Mouse (Mus musculus) liver (tissue): ENCODE results near the gene Creb3l1.
A peak's percentile ranks its signal among the peaks of the same experiment; 100 is the strongest.

ENCODE experiments used
- DNase-seq: peaks from one replicate; pipeline ENCODE4 v3.0.0-alpha.2; 2020; ENCODE audit warnings: mixed read lengths

Creb3l1 gene

GRCm38 (mm10) chr2:92029387-92030133, 5.3 kb upstream of the Creb3l1 start:
- DNase-seq, result no peak

- DNase-seq, result peak; percentile 27
Observed at GRCm38 (mm10) chr2:92027811-92028590, 3.7 kb upstream of the Creb3l1 start.

GRCm38 (mm10) chr2:92025966-92026365, 1.7 kb upstream of the Creb3l1 start:
- DNase-seq, result no peak

- no peak for DNase-seq
Observed at GRCm38 (mm10) chr2:92025202-92025601, 900 bp upstream of the Creb3l1 start.

GRCm38 (mm10) chr2:92023362-92024273, 684 bp downstream of the Creb3l1 start:
- peak; percentile 45 for DNase-seq

GRCm38 (mm10) chr2:92020676-92021265, 3.5 kb downstream of the Creb3l1 start:
- no peak for DNase-seq

- no peak for DNase-seq
Observed at GRCm38 (mm10) chr2:92017440-92017839, 6.9 kb downstream of the Creb3l1 start.

- DNase-seq, result no peak
Observed at GRCm38 (mm10) chr2:92016981-92017380, 7.3 kb downstream of the Creb3l1 start.

GRCm38 (mm10) chr2:92014891-92015290, 9.4 kb downstream of the Creb3l1 start:
- DNase-seq, result no peak

GRCm38 (mm10) chr2:92014248-92014647, 10.1 kb downstream of the Creb3l1 start:
- DNase-seq, result no peak

- DNase-seq, result peak; percentile 49
Observed at GRCm38 (mm10) chr2:92012768-92013445, 11.4 kb downstream of the Creb3l1 start.

- DNase-seq, result no peak
Observed at GRCm38 (mm10) chr2:92011424-92012353, 12.6 kb downstream of the Creb3l1 start.

- DNase-seq, result no peak
Observed at GRCm38 (mm10) chr2:92008623-92009404, 15.5 kb downstream of the Creb3l1 start.

- peak; percentile 96 for DNase-seq
Observed at GRCm38 (mm10) chr2:92007933-92008622, 16.2 kb downstream of the Creb3l1 start.

GRCm38 (mm10) chr2:92006983-92007921, 17.1 kb downstream of the Creb3l1 start:
- DNase-seq, result peak; percentile 71

- no peak for DNase-seq
Observed at GRCm38 (mm10) chr2:92006491-92006890, 17.8 kb downstream of the Creb3l1 start.

- DNase-seq, result no peak
Observed at GRCm38 (mm10) chr2:92004617-92005016, 19.7 kb downstream of the Creb3l1 start.
